ENCODE assay signal across 11 mouse cellular contexts in genomic region chr4:136290781-136291595, GRCm38 (mm10). TPM values are rescaled to one million over a fixed set of nuclear protein-coding genes. Genes with fewer than 3 reads are reported as not detected.
DNase-seq lines count a peak whose midpoint lies in the region; ATAC-seq lines count a peak whose summit lies in the region.
"Had no signal": no experiment of that assay in that cellular context is flagged by ENCODE, and none has a peak within 500 bp of the region (broad histone marks: within the 10 kb centered on the region; RNA-seq: fewer than 3 reads in every experiment).

No protein-coding gene starts in this region.

- H3K4me1 ChIP-seq in heart, embryonic 11.5 days (ENCODE audit: control insufficient read depth, insufficient read depth, low read length), result peaks cover 9% of the 10 kb centered on the region
- H3K4me1 ChIP-seq in embryonic facial prominence, embryonic 13.5 days, result peaks cover 13% of the 10 kb centered on the region
- H3K4me1 ChIP-seq in hindbrain, embryonic 13.5 days (replicated peaks), result peaks cover 43% of the 10 kb centered on the region
- peaks cover 22% of the 10 kb centered on the region for H3K4me1 ChIP-seq in neural tube, embryonic 12.5 days

- H3K4me3 ChIP-seq in heart, embryonic 11.5 days (ENCODE audit: low read depth, low read length), result 0 out of 2 replicates have a peak overlapping the region, but pooled peaks have one; percentile 8
- H3K4me3 ChIP-seq in embryonic facial prominence, embryonic 13.5 days, result no peak overlapping the region
- H3K4me3 ChIP-seq in hindbrain, embryonic 13.5 days, result peak overlapping the region; percentile 2; the same call in 1 of the 2 replicates
- H3K4me3 ChIP-seq in neural tube, embryonic 12.5 days, result no peak overlapping the region

- peaks cover 2% of the 10 kb centered on the region; the same call in 1 of the 2 replicates for H3K9me3 ChIP-seq in heart, embryonic 11.5 days (replicated peaks; ENCODE audit: control insufficient read depth, low read length)
- H3K9me3 ChIP-seq in embryonic facial prominence, embryonic 13.5 days, result no peaks in the 10 kb centered on the region
- peaks cover 8% of the 10 kb centered on the region; the same call in 1 of the 2 replicates for H3K9me3 ChIP-seq in hindbrain, embryonic 13.5 days
- H3K9me3 ChIP-seq in neural tube, embryonic 12.5 days, result peaks cover 5% of the 10 kb centered on the region

- no peak overlapping the region for H3K9ac ChIP-seq in heart, embryonic 11.5 days (ENCODE audit: low read depth, low read length)
- peak overlapping the region; percentile 8; the same call in 1 of the 2 replicates for H3K9ac ChIP-seq in embryonic facial prominence, embryonic 13.5 days
- H3K9ac ChIP-seq in hindbrain, embryonic 13.5 days, result peak overlapping the region; percentile 61
- peak overlapping the region; percentile 36; the same call in 1 of the 2 replicates for H3K9ac ChIP-seq in neural tube, embryonic 12.5 days
- H3K9ac ChIP-seq: limb, embryonic 12.5 days; lung, embryonic 14.5 days had no signal

- no peak overlapping the region for H3K27ac ChIP-seq in heart, embryonic 11.5 days (ENCODE audit: low read depth, low read length)
- no peak overlapping the region for H3K27ac ChIP-seq in embryonic facial prominence, embryonic 13.5 days
- H3K27ac ChIP-seq in hindbrain, embryonic 13.5 days, result no peak overlapping the region
- no peak overlapping the region for H3K27ac ChIP-seq in neural tube, embryonic 12.5 days
- H3K27ac ChIP-seq: limb, embryonic 12.5 days had no signal

- no peak for DNase-seq in heart, adult 8-10 months (ENCODE audit: low spot score)
- no peak for DNase-seq in thymus, postnatal 0 days (ENCODE audit: low spot score)
- no peak for DNase-seq in left cerebral cortex, adult 8-10 months (ENCODE audit: low spot score in 2 of 2)
- DNase-seq: lung, embryonic 14.5 days; thymus, adult 18-20 months had no signal

- H3K4me2 ChIP-seq in heart, embryonic 11.5 days, result no peak overlapping the region; the same call in 1 of the 2 replicates
- H3K4me2 ChIP-seq in embryonic facial prominence, embryonic 13.5 days, result no peak overlapping the region
- H3K4me2 ChIP-seq in hindbrain, embryonic 13.5 days, result peak overlapping the region; percentile 33
- H3K4me2 ChIP-seq in neural tube, embryonic 12.5 days (replicated peaks), result peak overlapping the region; percentile 29
- H3K4me2 ChIP-seq: limb, embryonic 12.5 days; lung, embryonic 14.5 days had no signal

- 64% methylated on average over 39 of the region's 39 CpGs for WGBS in heart, embryonic 11.5 days (ENCODE audit: insufficient replicate concordance)
- WGBS in embryonic facial prominence, embryonic 13.5 days, result 68% methylated on average over 39 of the region's 39 CpGs
- WGBS in hindbrain, embryonic 13.5 days, result 30% methylated on average over 39 of the region's 39 CpGs
- WGBS in neural tube, embryonic 12.5 days, result 38% methylated on average over 39 of the region's 39 CpGs

- peaks cover 4% of the 10 kb centered on the region for H3K27me3 ChIP-seq in heart, embryonic 11.5 days (ENCODE audit: control insufficient read depth, insufficient read depth, low read length)
- peaks cover 21% of the 10 kb centered on the region for H3K27me3 ChIP-seq in embryonic facial prominence, embryonic 13.5 days
- H3K27me3 ChIP-seq in hindbrain, embryonic 13.5 days, result peaks cover 26% of the 10 kb centered on the region
- H3K27me3 ChIP-seq in neural tube, embryonic 12.5 days (replicated peaks), result peaks cover 23% of the 10 kb centered on the region

- H3K36me3 ChIP-seq in heart, embryonic 11.5 days (ENCODE audit: control insufficient read depth, insufficient read depth, low read length), result peaks cover 47% of the 10 kb centered on the region
- H3K36me3 ChIP-seq in embryonic facial prominence, embryonic 13.5 days, result peaks cover 78% of the 10 kb centered on the region
- peaks cover 74% of the 10 kb centered on the region for H3K36me3 ChIP-seq in hindbrain, embryonic 13.5 days
- H3K36me3 ChIP-seq in neural tube, embryonic 12.5 days, result peaks cover 70% of the 10 kb centered on the region

- ATAC-seq in heart, embryonic 11.5 days (replicated peaks; ENCODE audit: insufficient number of reproducible peaks, low FRiP score, low TSS enrichment), result no peak
- ATAC-seq in embryonic facial prominence, embryonic 13.5 days (ENCODE audit: insufficient number of reproducible peaks, insufficient read depth, low FRiP score, low TSS enrichment, low read depth), result no peak
- ATAC-seq in hindbrain, embryonic 13.5 days (ENCODE audit: low FRiP score), result no peak
- ATAC-seq in neural tube, embryonic 12.5 days (ENCODE audit: low FRiP score, low read depth), result no peak
- no peak for ATAC-seq in monocyte, adult 5-6 weeks (replicated peaks; ENCODE audit: insufficient number of reproducible peaks, low FRiP score, low TSS enrichment, poor library complexity, severe bottlenecking)

RNA-seq across cellular contexts. Expression of gene Zfp46, which starts 6.5 kb away (rescaled TPM):
- 18.4 and 20.6 TPM in 2 replicates for polyA plus RNA-seq in heart, embryonic 11.5 days (2014; fragmentation: Nextera tagmentation; extraction: Ambion mirVana)
- total RNA-seq in heart, adult 8-10 months (2022), result 10 to 100 TPM; 31.3 to 46.4 (median 39.0) TPM
- polyA plus RNA-seq in embryonic facial prominence, embryonic 13.5 days (2015; fragmentation: Nextera tagmentation; extraction: Ambion mirVana), result 25.2 and 30.5 TPM in 2 replicates
- 41.3 and 44.5 TPM in 2 replicates for polyA plus RNA-seq in hindbrain, embryonic 13.5 days (2015; fragmentation: Nextera tagmentation; extraction: Ambion mirVana)
- polyA plus RNA-seq in neural tube, embryonic 12.5 days (2016; fragmentation: Nextera tagmentation; extraction: Ambion mirVana), result 38.3 and 39.7 TPM in 2 replicates
- polyA plus RNA-seq in thymus, postnatal 0 days (2015; fragmentation: Nextera tagmentation; extraction: Ambion mirVana), result 7.5 and 8.2 TPM in 2 replicates
- total RNA-seq in left cerebral cortex, adult 8-10 months (2022), result 10 to 100 TPM; 42.5 to 54.8 (median 50.8) TPM
- total RNA-seq in monocyte, adult 5-6 weeks (2017), result 5.8 to 10.2 TPM (median 5.9 TPM) in 3 replicates

RNA-seq across cellular contexts. Expression of gene Hnrnpr, which starts 19.8 kb away (rescaled TPM):
- polyA plus RNA-seq in heart, embryonic 11.5 days (2014; fragmentation: Nextera tagmentation; extraction: Ambion mirVana), result 85.8 and 87.1 TPM in 2 replicates
- 10 to 100 TPM; 34.6 to 47.6 (median 41.4) TPM for total RNA-seq in heart, adult 8-10 months (2022)
- 256 and 263 TPM in 2 replicates for polyA plus RNA-seq in embryonic facial prominence, embryonic 13.5 days (2015; fragmentation: Nextera tagmentation; extraction: Ambion mirVana)
- 234 and 252 TPM in 2 replicates for polyA plus RNA-seq in hindbrain, embryonic 13.5 days (2015; fragmentation: Nextera tagmentation; extraction: Ambion mirVana)
- 221 and 229 TPM in 2 replicates for polyA plus RNA-seq in neural tube, embryonic 12.5 days (2016; fragmentation: Nextera tagmentation; extraction: Ambion mirVana)
- polyA plus RNA-seq in thymus, postnatal 0 days (2015; fragmentation: Nextera tagmentation; extraction: Ambion mirVana), result 113 and 119 TPM in 2 replicates
- 10 to 100 TPM; 78.9 to 93.4 (median 89.9) TPM for total RNA-seq in left cerebral cortex, adult 8-10 months (2022)
- total RNA-seq in monocyte, adult 5-6 weeks (2017), result 208 to 281 TPM (median 261 TPM) in 3 replicates

RNA-seq across cellular contexts. Expression of gene Tcea3, which starts 43.5 kb away (rescaled TPM):
- 56.4 and 56.7 TPM in 2 replicates for polyA plus RNA-seq in heart, embryonic 11.5 days (2014; fragmentation: Nextera tagmentation; extraction: Ambion mirVana)
- total RNA-seq in heart, adult 8-10 months (2022), result 100 to 1,000 TPM; 142 to 162 (median 148) TPM
- polyA plus RNA-seq in embryonic facial prominence, embryonic 13.5 days (2015; fragmentation: Nextera tagmentation; extraction: Ambion mirVana), result 3.6 and 7.3 TPM in 2 replicates
- polyA plus RNA-seq in hindbrain, embryonic 13.5 days (2015; fragmentation: Nextera tagmentation; extraction: Ambion mirVana), result 2.2 and 2.4 TPM in 2 replicates
- polyA plus RNA-seq in neural tube, embryonic 12.5 days (2016; fragmentation: Nextera tagmentation; extraction: Ambion mirVana), result 3.0 and 4.5 TPM in 2 replicates
- polyA plus RNA-seq in thymus, postnatal 0 days (2015; fragmentation: Nextera tagmentation; extraction: Ambion mirVana), result 1.2 TPM in 2 replicates
- under 1 TPM; 0.52 to 0.93 (median 0.70) TPM for total RNA-seq in left cerebral cortex, adult 8-10 months (2022)
- 20.6 to 37.7 TPM (median 29.0 TPM) in 3 replicates for total RNA-seq in monocyte, adult 5-6 weeks (2017)

Comparison
In these comparisons a context has a peak if more than half of its experiments do, and no peak if none do; other contexts are left out.
1. H3K4me2 ChIP-seq: peak in hindbrain, embryonic 13.5 days (single experiment) and neural tube, embryonic 12.5 days (single experiment); none in heart, embryonic 11.5 days (single experiment) and embryonic facial prominence, embryonic 13.5 days (single experiment).
2. H3K4me3 ChIP-seq: peak in heart, embryonic 11.5 days (single experiment) and hindbrain, embryonic 13.5 days (single experiment); none in embryonic facial prominence, embryonic 13.5 days (single experiment) and neural tube, embryonic 12.5 days (single experiment).